Mouse (Mus musculus): ENCODE data around the gene Oxnad1.

DNA sequence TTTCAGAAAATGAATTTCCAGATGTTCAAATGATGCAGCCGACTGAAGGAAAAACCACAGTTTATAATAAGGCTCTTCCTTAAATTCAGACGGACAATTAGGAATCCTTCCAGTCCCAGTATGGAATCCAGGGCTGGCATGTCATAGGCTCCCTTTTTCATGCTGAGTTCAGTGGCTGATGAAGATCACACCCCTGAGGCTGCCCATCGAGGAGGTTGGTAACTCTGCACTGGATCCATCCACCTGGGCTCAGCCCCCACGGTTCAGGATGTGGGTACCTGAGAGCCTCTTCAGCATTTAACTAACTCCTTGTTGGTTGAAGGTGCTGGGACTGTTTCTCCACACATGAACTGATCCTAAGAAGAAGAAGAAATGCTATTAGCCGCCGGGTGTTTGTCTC lies 2.3 kb upstream of the Oxnad1 start:
- TF ChIP-seq POLR2A (IDR thresholded peaks at IDR 0.05; ENCODE audit: borderline replicate concordance, insufficient read depth, low read length) (no peak), CTCF (IDR thresholded peaks at IDR 0.05; ENCODE audit: borderline replicate concordance, insufficient read depth, low read depth, low read length) (no peak)
